Mouse (Mus musculus) neural tube, embryonic 10.5 days (tissue): ENCODE results near the gene Rnf26.
A peak's percentile ranks its signal among the peaks of the same experiment; 100 is the strongest.

Experiments
- DNase-seq: peaks from one replicate; pipeline ENCODE4 v3.0.0-alpha.2; 2017; ENCODE audit warnings: low spot score; ENCODE audit errors: extremely low spot score

Gene Rnf26

DNA sequence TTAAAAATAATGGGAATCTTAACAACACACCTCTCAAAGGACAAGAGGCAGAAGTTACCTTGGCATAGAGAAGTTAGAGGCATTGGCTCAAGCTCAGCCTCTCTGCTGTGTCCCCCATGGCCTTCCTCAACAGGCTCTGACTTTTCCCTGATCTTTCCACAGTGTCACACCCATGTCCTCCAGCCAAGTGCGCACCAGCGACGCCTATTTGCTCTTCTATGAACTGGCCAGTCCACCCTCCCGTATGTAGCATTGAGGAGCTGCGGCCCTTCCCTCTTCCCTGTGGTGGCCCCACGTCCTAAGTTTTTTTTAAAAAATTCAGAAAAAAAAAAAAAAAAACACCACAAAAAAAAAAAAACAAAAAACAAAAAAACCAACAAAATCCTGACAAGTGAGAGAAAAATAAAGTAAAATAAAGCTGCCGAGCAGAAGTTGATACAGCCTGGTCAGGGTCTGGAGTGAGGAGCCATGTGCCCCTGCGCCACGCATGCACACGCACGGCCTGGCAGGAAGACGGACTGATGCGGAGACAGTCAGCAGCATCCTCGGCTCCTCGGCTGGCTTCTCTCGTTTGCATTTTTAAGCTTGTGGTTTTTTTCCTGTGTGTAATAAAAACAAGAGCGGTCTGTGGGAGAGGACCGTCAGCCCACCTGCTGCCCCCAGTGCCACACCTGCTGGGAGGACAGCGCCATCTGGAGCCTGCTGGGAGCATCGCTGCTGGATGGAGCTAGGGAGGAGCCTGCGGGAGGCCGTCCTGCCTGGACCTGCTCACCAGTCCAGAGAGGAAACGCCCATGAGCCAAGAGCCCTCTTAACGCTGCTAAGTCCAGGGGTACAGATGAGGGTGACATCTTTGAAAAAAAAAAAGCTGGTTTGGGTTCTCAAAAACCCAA is 19.5 kb downstream of the Rnf26 start:
- peak; percentile 72 for DNase-seq

DNA sequence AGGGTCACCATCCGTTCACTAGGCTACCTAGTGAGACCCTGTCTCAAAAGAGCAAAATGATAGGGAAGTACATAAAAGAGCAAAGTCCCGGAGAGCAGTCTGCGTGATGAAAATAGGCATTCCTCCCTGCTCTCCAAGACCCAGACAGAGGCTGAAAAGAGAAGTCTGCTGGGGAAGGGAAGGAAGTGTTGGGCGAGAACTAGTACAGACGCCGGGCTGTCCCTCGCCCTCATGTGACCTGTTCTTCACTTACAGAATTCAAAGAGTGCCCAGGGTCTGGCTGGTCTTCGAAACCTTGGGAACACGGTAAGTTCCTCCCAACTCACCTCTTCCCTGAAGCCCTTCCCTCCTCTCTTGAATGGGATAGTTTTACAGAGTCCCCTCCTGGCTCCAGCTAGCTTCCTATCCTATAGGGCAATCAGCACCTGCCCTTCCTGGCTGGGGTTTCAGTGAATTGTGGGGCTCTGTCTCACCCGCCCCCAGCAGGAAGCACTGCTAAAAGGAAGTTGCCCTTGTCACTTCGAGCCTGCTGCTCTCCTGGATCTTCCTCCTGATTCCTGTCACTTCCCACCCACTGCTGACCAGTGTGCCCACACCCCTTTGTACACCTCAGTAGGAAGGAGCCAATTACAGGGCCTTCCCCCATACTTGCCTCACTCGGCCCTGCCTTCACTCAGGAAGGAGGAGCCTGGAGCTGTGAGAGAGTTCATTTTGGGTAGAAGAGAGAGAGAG is 24.3 kb downstream of the Rnf26 start:
- no peak for DNase-seq

DNA sequence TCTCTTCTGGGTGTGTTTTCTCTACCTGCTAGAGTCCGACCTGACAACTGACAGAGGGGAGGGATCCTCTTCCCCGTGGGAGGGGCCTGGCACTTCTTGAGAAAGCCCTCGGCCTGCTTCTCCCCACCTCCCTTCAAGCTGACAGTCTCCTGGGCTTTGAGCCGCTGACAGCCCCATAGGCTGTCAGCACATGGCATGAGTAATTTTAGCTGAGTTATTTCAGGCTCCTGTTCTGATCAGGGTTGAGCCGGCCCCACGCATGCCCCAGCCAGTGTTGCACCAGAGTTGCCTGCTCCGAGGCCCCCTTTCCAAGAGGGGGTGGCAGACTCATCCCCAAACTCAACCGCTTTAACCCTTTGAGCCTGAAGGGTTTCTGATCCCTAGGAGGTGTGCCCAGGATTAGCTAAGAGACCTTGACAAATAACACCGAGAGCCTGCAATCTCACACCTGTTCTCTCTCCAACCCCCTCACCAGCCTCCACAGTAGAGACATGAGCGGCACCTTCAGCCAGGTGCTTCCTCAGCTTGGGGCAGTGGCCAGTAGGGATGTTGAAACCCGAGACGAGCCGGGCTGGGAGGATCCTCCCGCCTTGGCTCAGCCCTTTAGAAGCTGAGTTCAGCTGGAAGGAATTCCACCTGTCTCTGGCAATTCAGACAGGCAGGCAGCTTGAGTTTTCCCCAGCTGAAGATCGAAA is 25.4 kb downstream of the Rnf26 start:
- no peak for DNase-seq

DNA sequence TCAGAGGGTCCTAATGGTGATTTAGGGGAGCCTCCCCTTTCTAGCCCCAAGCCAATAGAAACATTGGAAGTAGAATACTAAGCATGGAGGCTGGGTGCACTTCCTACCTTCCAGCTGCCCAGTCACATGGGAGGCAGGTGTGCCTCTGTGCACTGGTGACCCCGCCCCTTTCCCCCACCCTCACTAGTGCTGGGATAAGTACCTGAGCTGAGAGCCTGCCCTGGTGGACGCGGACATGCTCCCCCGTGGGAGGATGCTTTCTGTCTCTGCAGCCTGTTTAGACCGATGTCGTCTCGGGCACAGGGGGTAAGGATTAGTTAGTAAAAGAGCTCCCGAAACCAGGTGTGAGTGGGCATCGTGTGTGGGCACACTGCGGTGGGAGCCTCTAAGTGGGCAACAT is 26.4 kb downstream of the Rnf26 start:
- DNase-seq, result no peak

DNA sequence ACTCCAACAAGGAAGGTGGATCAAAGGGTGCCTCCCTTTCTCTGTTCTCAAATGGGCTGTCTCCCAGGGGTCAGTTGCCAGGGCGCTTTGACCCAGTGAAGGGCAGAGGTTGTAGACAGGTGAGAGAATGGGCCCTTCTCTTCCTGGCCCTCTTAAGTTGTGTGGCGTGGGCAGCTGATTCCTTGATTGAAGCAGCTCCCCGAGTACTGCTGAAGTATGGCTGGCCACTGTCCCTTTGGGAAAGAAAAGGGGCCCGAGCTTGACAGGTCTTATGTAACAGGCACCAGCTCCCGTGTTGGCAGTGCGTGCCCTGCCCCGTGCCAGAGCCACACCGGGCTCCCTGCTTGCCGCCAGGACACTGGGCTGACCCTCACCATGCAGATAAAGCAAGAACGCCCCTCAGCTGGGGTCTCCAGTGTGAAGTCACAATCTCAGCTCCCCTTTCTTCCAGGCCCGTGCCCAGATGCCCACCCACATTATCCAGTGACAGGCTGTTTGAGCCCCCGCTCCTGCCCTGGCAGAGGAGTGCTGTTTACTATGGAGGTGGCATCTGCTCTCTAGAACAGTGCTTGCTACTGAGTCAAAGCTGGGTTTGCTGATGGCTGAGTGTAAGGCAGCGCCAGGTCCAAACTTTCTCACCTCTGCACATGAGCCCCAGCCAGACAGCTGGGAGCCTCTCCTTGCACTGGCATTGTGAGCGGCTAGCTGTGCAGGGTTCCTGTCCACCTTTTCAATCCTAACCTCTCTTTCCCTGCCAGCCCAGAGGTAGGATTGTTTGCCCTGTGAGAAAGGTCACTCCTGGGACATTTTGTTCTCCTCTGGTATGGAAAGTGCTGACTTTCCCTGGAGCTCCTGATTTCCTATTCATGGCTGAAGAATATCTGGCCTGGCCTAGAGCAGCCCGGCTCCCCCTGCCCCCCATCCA is 27.3 kb downstream of the Rnf26 start:
- DNase-seq, result no peak

DNA sequence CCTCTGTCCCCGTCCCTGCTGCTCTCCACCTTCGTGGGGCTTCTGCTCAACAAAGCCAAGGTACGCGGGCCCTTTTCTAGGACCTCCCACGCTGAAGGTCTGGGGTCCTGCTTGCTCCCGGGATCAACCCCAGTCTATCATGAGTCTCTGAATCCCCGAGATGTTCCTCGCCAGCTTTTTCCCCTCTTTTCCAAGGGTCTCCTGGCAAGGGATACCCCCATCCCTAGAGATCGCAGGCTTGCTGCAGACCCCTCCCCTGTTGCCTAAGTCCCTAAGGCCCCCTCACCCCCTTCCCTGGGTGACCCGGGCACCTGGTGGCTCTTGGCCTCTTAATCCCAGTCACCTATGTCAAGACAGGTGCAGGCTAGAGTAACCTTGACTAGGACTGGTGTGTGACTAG is 28.0 kb downstream of the Rnf26 start:
- DNase-seq, result no peak

DNA sequence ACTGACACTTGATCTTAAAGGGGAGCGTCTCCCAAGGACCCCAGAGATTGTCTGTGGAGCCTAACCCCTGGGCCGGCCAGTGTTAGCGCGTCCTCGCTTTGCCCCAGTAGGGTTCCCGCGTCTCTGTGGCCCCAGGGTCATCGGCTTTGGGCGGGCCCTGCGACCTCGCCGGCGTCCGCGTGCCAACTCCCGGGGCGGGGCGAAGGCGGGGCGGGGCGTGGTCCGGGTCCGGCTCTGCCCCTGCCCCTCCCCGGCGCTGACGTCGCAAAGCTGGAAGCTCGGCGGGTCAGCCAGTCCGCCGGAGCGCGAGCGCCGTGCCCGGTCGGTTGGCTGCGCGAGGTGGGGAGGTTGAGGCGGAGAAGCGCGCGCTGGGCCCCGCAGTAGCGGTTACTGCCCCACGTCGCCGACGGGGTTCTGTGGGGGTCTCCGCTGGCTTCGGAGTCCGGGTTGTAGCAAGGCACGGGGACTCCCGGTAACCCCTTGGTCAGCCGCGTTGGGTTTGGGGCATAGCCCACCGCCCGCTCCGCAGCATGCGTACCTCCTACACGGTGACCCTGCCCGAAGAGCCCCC is 28.6 kb downstream of the Rnf26 start:
- peak; percentile 94 for DNase-seq

DNA sequence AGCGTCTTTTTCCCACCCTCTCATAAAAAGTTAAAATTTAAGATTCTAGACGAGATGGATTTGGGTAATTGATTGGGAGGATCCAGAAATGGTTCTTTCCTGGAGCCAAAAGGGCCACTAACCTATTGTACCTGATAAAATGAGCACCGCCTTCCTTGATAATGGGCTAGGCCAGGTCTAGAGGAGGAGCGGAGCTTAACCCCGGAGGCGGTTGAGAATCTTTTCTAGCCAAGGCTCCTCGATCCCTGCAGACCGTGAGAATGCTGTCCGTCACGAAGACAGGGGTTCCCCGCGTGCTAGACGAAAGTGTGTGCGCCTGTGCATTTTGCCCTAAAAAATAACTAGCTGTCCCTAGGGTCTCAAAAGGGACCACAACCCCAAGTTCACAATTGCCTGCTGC is 29.1 kb downstream of the Rnf26 start:
- DNase-seq, result no peak

DNA sequence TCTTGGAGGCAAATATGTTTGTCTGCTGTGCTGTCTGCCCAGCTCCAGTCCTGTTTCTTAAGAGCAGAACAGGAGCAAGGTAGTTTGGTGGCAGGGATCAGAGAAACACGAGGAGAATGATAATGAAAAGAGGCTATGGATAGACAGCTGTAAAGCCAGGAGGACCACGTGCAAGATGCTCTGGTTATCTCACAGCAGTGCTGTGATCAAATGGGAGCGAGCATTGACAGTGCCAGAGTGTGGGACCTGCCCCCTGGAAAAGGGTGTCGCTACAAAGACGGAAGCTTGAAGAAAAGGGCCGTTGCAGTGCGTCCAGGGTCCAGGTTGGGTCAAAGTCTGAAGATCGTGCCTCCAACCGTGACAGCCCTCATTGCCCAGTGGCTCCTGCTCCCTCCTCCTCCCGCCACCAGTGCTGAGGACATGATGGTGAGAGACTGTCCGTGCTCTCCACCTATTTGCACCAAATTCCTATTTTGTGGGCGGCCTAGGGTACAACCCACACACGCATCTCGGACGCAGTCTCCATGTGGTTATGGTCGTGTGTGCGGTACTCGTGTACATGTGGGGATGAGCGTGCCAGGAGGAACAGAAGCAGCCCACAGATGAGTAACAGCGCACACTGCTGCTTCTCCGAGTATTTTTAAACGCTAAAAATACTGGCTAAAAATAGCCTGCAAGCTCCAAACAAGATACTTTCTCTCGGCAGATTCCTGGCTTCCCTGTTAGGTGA is 29.8 kb downstream of the Rnf26 start:
- DNase-seq, result no peak

DNA sequence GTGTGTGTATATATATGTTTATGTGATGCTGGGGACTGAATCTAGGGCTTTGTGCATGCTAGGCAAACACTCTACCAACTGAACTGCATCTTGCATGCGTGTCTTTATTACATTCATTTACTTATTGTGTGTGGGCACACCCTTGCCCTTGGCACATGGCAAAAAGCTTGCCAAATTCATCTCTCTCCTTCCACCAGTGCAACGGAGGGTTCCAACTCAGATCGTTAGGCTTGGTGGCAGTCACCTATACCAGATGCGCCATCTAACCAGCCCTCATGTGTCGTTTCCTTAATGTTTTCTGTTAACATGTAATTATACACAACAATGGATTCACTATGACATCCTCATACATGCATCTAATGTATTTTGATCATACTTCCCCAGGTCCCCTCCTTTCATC is 31.1 kb downstream of the Rnf26 start:
- no peak for DNase-seq

DNA sequence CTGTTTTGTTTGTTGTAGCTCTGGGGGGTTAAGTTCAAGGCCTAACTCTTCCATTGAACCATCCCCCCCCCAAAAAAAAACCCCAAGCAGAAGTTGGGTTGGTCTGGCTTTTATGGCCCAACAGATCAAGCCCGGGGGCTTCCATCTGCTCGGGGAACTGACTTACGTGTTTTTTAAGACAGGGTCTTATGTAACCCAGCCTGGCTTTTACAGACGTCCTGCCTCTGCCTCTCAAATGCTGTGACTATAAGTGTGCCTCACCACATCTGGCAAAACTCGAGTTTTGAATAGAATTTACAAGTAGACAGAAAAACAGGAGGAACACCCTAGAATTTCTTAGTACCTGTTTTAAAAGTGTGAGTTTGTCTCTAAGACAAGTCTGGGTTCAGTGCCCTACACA is 31.7 kb downstream of the Rnf26 start:
- no peak for DNase-seq

DNA sequence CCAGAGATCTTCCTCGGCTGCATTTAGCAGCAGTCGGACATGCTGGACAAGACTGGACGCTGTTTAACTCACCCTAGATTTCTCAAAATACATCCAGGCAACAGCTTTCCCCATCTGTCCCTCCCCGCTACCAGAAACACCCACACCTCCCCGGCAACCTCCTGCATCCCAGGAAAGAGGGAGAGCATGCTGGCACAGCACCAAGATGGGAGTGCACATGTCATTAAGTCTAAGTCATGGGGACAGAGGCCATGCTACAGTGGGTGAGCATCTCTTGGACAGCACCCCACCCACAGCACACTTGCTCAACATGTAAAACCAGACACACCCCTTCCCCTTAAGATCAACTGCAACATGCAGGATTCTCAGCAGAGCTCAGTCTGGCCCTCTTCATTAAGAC is 32.4 kb downstream of the Rnf26 start:
- DNase-seq, result no peak

DNA sequence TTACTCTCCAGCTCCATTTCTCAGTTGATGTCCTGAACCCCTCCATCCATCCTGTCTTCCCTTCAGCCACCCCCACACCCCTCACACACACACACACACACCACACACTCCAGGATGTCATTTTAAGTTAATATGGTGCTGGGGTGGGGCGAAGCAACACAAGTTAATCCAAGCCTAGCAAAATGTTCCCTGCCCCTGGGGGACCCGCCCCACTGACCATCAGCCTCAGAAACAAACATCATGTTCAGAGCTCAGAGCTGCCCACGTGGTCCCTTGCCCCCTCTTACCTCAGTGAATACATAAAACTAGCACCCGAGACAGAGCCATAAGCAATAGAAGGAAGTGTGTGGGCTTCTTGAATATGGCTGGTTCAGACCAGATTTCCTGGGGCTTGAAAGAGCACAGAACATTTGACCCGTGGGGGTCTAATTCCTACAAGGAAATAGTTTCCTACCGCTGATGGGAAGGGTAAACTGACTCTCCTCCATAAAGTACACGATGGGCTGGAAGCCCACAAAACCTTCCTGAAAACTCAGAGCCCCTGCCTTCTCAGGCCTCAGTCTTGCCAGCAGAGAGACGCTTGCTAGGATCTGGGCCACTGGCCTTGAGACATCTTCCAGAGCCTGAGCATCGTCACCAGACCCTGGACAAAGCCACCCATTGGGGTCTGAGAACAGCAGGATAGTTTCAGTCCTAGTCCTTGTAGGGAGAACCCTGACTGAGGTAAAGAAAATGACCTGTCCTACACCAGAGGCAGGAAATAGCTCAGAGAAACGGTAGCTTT is 33.1 kb downstream of the Rnf26 start:
- no peak for DNase-seq

DNA sequence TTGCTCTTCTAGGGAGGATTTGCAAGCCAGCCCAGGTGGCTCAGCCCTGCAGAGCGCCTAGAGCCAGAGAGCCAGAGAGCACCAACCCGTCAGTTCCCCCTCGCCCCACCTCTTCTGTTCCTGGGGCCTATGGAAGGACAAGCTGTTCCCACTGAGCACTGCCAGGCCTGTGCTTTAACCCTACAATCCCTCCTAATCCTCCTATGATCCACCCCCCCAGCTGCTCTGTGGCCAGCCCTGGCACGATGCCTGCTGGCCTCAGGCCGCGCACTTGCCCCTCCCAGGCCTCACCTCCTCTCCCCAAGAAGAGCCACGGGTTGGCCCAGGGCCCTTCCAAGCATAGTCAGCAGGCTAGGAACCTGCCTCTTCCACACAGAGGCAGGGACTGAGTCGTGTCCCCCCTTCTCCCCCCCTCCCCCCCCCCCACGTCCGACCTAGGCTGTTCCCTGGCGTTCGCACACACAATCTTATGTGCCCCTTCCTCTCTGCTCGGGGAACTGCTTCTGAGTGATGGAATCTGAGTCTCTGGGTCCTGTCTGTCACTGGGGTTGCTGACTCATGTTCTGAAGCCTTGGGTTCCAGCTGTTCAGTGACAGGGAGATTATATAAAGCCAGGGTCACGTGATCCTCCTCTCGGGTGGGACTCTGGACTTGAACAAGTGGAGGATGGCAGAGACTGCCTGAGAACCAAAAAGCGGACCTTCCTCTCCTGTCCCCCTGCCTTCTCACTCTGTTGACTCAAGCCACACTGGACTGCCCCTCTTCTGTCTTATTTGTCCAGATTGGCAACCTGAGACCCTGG is 34.2 kb downstream of the Rnf26 start:
- DNase-seq, result no peak

DNA sequence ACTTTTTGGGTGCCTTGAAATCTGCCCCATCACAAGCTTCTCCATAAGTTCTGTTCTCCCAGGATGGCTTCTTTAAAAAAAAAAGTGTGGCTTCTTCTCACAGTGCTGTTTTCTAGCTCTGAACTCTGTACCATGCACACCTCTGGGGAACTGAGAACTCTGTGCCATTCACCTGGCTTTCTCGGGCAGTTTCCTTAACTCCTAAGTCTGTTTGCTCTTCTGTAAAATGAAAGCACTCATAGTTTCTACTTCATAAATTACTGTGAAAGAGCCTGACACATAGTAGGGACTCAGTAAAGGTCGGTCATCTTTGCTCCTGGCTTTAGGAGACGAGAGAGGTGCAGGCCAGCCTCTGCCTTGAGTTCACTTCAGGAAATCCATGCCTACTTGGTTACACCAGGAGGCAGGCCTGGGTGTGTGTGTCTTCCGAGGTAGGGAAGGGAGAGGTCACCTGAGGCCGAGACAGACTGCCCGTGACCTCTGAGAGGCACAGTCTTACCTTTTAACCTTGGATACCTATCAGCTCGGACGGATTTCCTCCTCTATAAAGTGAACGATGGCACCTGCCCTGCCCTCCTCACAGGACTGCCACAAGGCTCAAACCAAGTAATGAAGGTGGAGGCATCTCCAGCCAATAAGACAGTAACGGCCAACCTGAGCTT is 35.0 kb downstream of the Rnf26 start:
- no peak for DNase-seq

DNA sequence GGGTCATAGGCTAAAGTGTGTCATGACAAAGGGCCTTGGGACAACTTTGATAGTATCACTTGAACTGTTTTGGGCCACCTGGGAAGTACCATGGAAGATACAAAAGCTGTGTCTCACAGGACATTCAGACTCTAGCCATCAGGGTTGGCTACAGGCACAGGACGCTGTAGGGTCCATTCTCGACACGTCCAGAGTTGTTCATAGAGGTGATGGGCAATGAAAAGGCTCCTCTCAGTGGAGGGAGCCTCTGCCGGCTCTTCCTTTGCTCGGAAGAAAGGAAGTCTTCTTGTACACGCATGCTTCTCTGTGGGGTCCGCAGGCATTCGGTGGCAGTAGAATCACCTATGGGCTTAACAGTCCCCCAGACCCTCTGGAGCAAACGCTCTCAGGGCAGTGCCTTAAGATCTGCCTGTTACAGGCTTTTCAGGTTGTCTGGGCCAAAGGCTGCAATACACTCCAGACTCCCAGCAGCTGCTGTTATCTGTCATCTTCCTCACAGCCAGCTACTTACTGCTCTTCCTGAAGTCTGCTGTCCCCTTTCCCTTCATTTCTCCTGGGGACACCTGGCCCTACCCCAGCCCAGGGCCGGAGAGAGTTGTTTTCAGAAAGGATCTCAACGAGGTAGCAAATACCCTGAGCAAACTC is 35.9 kb downstream of the Rnf26 start:
- no peak for DNase-seq

DNA sequence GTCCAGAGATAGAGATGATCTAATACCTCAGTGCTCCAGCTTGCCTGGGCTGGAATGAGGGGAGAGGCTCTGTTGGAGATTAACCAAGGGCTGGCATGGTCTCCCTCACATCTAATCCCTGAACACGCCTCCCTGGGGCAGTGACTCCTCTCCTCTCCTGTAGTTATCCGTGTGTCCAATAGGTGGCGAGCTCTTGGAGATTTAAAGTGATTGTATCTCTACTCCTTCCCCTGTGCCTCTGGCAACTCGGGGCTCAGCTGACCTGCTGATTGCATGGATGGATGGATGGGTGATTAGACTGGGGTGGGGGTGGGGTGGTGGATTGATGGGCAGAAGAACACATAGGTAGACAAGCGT is 36.6 kb downstream of the Rnf26 start:
- peak; percentile 48 for DNase-seq
